Mouse (Mus musculus) right cerebral cortex, postnatal 4 days (tissue): ENCODE measurements around the gene Tmem30b.
"Not testable (repeated sequence)": the region's sequence is repeated elsewhere in the genome, so short reads cannot be mapped to it uniquely, and the experiment has no call there.

Source experiments
- DNase-seq: peaks from one replicate; pipeline ENCODE4 v3.0.0-alpha.2; 2022

Gene Tmem30b

GRCm38 (mm10) chr12:73554155-73554554 is 8.0 kb upstream of the Tmem30b start:
- peak; percentile 77 for DNase-seq

- DNase-seq: no peak
Observed at GRCm38 (mm10) chr12:73548259-73548658, 2.1 kb upstream of the Tmem30b start.

- no peak for DNase-seq
Observed at GRCm38 (mm10) chr12:73547646-73548045, 1.5 kb upstream of the Tmem30b start.

DNA sequence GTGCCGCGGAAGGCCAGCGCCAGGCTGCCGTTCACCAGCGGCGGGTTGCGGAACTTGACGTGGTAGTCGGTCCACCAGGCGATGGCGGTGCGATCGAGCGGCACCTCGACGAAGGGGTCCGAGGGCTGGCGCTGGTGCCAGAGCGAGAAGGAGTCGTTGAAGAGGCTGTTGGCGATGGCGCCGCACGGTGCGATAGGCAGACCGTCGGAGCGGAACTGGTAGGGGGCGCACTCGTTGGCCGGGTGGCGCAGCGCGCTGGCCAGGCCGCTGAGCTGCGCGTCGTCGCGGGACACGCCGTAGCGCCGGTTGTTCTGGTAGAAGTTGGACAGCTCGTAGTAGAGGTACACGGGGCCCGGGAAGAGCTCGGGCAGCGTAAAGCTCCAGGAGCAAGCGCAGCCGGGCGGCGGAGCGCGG is 513 bp downstream of the Tmem30b start:
- peak; percentile 38 for DNase-seq

GRCm38 (mm10) chr12:73544736-73545671 is 1.2 kb downstream of the Tmem30b start:
- DNase-seq: no peak

DNA sequence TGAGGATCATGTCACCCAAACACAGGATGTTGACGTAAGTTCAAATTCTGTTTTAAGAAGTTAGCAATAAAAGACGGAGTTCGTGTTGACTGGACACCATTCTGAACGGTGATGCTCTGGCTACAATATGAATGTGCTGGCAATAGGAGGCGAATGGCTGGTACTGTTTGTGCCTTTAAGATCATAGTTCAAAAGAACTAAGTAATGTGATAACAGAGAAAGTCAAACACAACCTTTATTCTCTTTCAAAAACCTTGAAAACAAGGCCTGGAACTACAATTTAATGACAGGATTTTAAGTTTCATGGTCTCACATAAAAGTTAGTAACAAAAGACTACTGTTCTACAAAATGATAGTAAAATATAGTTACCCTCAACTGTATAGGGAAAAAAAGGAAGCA is 3.0 kb downstream of the Tmem30b start:
- no peak for DNase-seq

- DNase-seq: no peak
Observed at GRCm38 (mm10) chr12:73540402-73540801, 5.8 kb downstream of the Tmem30b start.

DNA sequence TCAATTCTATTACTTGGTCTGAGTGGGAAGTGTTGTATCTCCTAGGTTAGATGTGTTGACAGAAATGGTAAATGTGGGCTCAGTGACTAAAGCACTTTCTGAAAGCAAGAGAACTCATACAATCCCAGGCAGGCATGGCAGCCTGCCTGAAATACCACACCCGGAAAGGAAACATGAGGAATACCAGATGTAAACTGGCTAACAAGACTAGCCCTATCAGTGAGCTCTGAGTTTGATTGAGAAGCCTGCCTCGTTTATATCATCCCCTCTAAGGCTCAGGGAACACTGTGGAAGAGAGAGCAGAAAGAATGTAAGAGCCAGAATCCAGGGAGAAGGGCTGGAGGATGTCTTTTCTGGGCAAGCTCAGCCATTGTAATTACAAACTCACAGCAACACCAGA is 7.0 kb downstream of the Tmem30b start:
- DNase-seq: no peak

DNA sequence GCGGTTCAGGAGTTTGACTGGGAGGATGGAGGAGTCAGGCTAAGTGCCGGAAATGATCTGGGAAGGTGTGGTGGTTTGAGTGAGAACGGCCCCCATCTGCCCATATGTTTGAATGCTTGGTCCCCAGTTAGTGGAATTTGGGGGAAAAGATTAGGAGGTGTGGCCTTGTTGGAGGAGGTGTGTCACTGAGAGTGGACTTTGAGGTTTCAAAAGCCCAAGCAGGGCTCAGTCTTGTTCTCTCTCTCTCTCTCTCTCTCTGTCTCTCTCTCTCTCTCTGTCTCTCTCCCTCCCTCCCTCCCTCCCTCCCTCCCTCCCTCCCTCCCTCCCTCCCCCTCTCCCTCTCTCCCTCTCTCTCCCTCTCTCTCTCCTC is 8.1 kb downstream of the Tmem30b start:
- DNase-seq: not testable (repeated sequence)

DNA sequence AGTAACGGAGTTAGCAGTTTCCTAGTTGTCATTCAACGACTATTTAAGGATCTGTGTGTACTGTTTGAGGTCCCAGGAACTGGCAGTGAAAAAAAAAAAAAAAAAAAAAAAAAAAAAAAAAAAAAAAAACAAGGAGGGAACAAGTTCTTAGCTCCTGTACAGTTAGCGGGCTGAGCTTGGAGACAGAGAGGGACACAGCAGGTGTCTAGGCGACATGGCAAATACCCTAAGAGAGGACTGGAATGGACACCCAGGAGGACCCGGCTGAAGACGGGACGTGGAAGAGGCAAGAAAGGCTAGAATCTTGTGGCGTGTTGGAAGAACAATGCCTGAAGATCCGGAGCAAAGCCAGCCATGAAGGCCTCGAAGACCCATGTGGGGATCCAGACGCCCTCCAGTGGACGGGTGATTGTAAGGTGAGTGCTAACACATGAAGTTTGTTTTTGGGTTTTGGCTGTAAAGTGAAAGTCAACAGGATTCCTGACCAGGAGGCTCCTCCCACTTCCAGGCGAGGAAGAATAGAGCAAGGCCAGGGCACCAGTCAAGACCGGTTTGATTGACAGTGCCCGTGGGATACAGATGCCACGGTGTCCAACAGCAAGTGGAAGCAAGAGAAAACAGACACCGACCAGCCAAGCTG is 8.6 kb downstream of the Tmem30b start:
- DNase-seq: no peak

GRCm38 (mm10) chr12:73534591-73534990 is 11.6 kb downstream of the Tmem30b start:
- peak; percentile 65 for DNase-seq

DNA sequence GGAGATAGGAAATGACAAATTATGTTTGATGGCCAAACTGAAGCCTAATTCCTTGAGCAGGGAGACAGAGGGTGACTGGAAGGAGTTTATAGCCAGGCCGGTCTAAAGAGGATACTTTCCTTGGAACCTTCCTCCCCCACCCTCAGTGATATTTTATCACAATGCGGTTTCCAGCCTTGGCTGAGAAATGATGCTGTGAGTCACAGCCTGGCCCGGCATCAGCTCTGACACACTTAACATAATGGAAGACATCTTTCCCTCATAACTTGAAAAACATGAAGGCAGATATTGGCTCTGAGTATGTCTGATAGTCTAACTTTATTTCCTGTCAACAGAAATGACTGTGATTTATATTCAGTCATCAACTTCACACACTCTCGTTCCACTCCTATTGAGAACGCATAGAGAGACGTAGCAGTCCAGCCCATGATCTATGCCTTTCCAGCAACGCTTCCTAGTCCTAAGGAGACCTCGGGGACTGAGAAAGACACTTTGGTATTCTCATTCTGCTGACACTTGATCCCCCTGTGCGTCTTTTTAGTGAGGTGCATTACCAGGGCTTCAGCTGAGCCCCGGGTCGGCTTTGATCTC is 14.2 kb downstream of the Tmem30b start:
- no peak for DNase-seq

DNA sequence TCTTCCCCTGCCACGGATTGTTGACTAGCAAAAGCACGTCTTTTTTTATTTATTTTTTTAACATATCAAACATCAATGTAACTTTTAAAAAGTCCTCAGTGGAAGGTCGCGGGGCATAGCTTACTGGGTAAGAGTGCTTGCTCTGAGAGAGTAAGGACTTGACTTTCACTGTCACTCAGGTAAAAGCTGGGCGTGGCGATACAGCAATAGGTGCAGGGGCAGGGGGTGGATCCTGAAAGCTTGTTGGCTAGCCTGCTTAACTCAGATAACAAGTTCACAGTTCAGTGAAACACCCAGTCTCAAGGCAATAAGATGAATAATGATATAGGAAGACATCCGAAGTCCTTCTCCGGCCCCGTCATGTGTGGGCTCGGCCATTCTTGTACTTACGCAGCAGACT is 16.6 kb downstream of the Tmem30b start:
- no peak for DNase-seq

DNA sequence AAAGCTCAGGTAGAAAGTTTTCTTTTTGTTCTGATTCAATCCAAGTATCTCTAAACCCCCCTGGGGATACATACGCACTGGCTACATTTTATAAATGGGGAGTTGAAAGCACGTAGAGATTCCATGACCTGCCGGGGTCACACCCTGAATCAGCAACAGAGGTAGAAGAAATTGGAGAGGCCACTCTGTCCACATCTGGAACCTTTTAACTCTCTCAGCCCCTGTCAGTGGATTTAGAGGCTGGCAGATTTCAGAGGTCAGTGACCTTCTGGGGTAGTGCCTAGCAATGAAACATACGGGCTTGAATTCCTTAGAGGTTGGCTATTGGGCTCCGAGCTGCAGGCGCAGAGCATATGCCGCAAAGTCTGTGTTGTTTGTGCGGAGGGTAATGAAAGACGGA is 17.1 kb downstream of the Tmem30b start:
- DNase-seq: no peak

GRCm38 (mm10) chr12:73528142-73528541 is 18.1 kb downstream of the Tmem30b start:
- DNase-seq: not testable (repeated sequence)

DNA sequence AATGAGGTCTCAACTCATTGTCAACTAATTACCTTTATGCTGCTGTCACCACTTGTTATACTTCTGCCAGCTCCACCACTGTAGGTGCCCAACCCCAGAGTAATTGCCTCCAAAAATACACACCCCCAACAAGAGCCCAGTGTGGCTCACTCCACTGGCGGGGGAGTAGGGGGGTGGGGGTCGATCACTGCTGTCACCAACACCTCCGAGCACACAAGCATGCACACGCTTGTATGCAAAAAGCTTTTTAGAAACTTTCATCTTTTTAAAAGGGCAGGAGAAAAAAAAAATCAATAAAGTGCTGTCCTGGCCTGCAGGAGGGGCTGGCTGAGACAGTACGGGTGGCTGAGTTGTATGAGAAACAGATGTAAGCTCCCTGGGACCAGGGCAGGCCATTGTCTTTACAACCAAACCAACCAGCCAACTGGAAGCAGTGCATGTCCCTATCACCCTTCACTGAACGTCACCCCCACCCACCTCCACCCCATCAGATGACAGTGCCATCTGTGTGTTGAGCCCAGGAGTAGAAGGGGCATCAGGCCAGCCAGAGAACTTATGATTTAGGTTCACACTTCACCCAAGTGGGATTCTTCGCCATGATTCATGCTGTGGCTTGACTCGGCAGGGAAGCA is 20.8 kb downstream of the Tmem30b start:
- DNase-seq: no peak

DNA sequence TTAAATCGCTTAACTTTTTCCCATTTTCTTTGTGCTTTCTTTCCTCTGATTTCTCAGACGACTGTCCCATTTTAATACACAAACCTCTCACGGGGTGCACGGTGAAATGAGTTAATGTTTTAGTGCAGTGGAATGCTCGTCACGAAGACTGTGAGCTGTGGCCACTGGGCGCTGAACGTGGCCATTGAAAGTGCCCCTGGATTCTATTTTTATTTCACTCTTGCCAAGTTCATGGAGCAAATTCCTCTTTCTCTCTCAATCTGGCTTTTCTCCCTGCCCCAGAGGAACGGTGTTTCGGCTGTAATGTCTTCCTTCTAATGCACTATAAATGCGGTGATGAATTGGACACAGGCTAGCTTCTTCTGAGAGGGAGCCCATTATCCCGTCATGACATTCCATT is 23.1 kb downstream of the Tmem30b start:
- no peak for DNase-seq

- no peak for DNase-seq
Observed at GRCm38 (mm10) chr12:73521944-73522343, 24.2 kb downstream of the Tmem30b start.

GRCm38 (mm10) chr12:73521238-73521841 is 24.9 kb downstream of the Tmem30b start:
- no peak for DNase-seq

- no peak for DNase-seq
Observed at GRCm38 (mm10) chr12:73517768-73518167, 28.4 kb downstream of the Tmem30b start.

DNA sequence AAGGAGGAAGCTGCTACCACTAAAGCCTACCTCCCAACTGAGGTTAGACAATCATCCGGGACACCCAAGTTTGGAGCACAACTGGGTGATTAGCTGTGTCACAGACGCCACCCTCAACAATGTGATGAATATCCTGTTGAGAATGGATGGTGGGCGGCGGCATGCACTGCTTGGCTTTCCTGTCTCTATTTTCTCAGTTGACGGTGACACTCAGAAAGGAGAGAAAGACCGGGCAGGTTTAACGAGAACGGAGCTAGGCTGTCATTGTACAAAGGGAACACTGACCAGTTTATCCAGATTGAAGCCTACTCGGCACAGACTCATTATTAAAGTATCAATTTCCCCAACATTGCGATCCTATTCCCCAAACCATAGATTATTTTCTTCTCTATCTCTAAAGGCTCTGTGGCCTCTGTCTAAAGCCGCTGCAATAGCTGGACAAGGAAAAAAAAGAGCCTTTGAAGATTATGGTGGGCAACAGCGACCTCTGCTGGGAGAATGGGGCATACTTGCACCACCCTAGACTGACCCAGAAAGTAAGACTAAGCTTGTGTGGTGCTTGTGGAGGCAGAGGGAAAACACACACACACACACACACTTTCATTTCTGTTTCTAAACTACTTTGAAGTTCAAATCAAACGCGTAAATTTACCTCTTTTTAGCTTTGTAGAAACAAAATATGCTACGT is 29.0 kb downstream of the Tmem30b start:
- DNase-seq: peak; percentile 84

GRCm38 (mm10) chr12:73516516-73516915 is 29.7 kb downstream of the Tmem30b start:
- DNase-seq: no peak
